Mouse (Mus musculus) midbrain, embryonic 16.5 days (tissue): Measurements from ENCODE around the gene Tapt1. TPM values are rescaled to one million over a fixed set of nuclear protein-coding genes. Genes with fewer than 3 reads are reported as not detected.

ENCODE experiments used
- ATAC-seq: fragments of 200-750 bp; cut with Nextera tagmentation; 2 replicates; pipeline ENCODE4 v1.8.0; 2017; ENCODE audit warnings: moderate TSS enrichment
- H3K27ac ChIP-seq: fragments of 300-500 bp; sonication (generic); 2 replicates; pipeline ENCODE4 v1.5.1; 2014; ENCODE audit warnings: mild to moderate bottlenecking, low read length, mixed read lengths
- H3K27me3 ChIP-seq: fragments of 300-500 bp; sonication (generic); 2 replicates; pipeline ENCODE4 v1.6.1; 2014; ENCODE audit warnings: low read depth, low read length, mixed read lengths; ENCODE audit not compliant: control insufficient read depth, insufficient read depth
- H3K36me3 ChIP-seq: fragments of 300-500 bp; sonication (generic); 2 replicates; pipeline ENCODE4 v1.6.1; 2014; ENCODE audit warnings: mild to moderate bottlenecking, low read length, moderate library complexity, mixed read lengths; ENCODE audit not compliant: control insufficient read depth, insufficient read depth
- H3K4me1 ChIP-seq: fragments of 300-500 bp; sonication (generic); 2 replicates; pipeline ENCODE4 v1.6.1; 2014; ENCODE audit warnings: mild to moderate bottlenecking, low read length, mixed read lengths; ENCODE audit not compliant: control insufficient read depth, insufficient read depth
- H3K4me2 ChIP-seq: fragments of 300-500 bp; sonication (generic); 2 replicates; pipeline ENCODE4 v1.6.1; 2014; ENCODE audit warnings: mild to moderate bottlenecking, low read length, mixed read lengths
- H3K4me3 ChIP-seq: fragments of 300-500 bp; sonication (generic); 2 replicates; pipeline ENCODE4 v1.5.1; 2014; ENCODE audit warnings: low read depth, mild to moderate bottlenecking, low read length, moderate library complexity, mixed read lengths
- H3K9ac ChIP-seq: fragments of 300-500 bp; sonication (generic); 2 replicates; pipeline ENCODE4 v1.6.1; 2014; ENCODE audit warnings: low read depth, low read length, mixed read lengths
- H3K9me3 ChIP-seq: fragments of 300-500 bp; sonication (generic); replicated peaks from 2 replicates; pipeline ENCODE4 v1.6.1; 2014; ENCODE audit warnings: mild to moderate bottlenecking, low read length, mixed read lengths; ENCODE audit not compliant: control insufficient read depth, poor library complexity, severe bottlenecking
- WGBS: fragments of 180-500 bp; shearing (Covaris S2); extraction: QIAGEN DNeasy Blood & Tissue Kit; methylation state at CpG from one replicate; pipeline ENCODE4 v1.1.7; 2014; 5-methylcytosine and 5-hydroxymethylcytosine counted together
- polyA plus RNA-seq: library from polyadenylated mRNA; unstranded; fragments of >200 nt; fragmentation: Nextera tagmentation; extraction: Ambion mirVana; gene quantifications from 2 replicates; pipeline ENCODE4 v1.2.1, GENCODE M21; 2015

Gene Tapt1
- polyA plus RNA-seq, 1 experiment from 2014 or later = 30.8 TPM

DNA sequence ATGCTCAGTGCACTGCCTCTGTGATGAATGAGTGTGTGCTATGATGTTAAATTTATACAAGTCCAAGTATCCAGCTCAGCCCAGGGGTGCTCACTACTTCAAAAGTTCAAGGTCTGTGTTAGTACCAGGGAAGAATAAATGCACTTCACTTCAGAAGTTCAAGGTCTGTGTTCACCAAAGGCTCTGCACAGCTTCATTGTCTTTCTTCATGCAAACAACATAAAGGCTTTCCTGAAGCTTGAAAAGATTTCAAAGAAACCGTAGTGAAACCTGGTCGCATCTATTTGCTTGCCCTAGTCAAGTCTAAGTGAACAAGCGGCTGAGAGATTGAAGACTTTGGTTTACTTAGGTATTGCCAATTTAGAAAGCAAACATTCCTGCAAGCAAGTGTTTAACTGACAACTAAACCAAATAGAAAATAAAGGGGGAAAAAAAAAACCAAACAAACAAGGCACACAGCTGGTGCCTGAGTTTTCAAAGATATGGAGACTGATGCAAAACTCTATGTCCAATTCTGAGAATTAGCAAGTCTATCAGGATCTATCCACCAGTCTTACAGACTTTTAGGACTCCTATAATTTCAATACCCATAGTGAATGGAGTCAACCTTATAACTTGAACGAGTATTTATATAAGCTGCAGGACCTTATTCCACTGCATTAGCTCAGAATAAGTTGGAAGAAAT, 1.4 kb downstream of the Tapt1 start:
- H3K4me3 ChIP-seq = peak overlapping the region; percentile 89
- no peaks in the 10 kb centered on the region for H3K9me3 ChIP-seq
- ATAC-seq = no peak
- H3K4me1 ChIP-seq = peaks cover 25% of the 10 kb centered on the region
- WGBS = 65% methylated on average over 4 of the region's 4 CpGs
- no peaks in the 10 kb centered on the region for H3K36me3 ChIP-seq
- H3K9ac ChIP-seq = peak overlapping the region; percentile 25; the same call in 1 of the 2 replicates
- H3K27me3 ChIP-seq = no peaks in the 10 kb centered on the region
- H3K27ac ChIP-seq = no peak overlapping the region
- peak overlapping the region; percentile 74 for H3K4me2 ChIP-seq

DNA sequence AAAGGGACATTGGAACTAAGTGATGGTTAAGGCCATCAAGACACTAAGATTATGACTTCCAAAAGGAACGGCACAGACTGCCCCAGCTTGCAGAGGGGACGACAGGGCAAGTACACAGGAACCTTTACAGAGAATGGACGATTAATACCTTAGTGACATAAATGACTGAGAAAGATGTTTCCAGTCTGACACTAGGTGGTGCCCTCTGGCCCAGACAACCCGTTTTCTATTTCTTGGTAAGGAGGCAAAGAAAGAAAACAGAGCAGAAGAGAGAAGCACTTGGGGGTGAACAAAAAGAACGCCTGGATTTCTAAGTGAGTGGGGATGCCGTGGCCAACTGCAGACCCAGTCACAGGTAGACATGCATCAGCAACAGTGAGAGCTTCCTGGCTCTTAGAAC, 2.2 kb downstream of the Tapt1 start:
- H3K36me3 ChIP-seq = no peaks in the 10 kb centered on the region
- no peaks in the 10 kb centered on the region for H3K9me3 ChIP-seq
- no peak for ATAC-seq
- WGBS = 24% methylated on average over 6 of the region's 6 CpGs
- peak overlapping the region; percentile 74 for H3K4me2 ChIP-seq
- no peaks in the 10 kb centered on the region for H3K27me3 ChIP-seq
- no peak overlapping the region for H3K4me3 ChIP-seq
- H3K27ac ChIP-seq = no peak overlapping the region
- H3K9ac ChIP-seq = no peak overlapping the region
- peaks cover 25% of the 10 kb centered on the region for H3K4me1 ChIP-seq

DNA sequence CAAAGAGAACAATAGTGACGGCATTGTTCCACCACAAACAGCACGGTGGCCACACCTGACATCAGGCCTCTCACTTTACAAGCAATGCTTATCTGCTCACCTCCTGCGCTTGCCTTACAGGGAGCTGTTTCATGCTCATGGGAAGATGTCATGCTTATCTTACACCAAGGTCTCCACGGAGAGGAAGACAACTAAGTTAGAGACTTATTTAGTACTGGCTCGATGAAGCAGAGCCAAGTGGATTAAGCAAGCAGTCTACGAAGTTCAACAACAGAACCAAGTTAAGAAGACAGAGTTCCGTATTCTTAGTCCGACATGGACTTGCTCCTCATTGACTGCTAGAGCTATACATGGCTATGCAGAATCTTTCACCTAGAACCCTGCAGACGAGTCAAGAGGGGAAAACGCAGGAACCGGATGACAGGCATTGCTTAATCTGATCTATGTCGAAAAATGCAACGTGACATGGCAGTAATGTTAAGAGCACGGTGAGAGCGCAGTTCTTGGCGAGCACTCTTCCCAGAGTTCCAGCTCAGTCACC, 3.0 kb downstream of the Tapt1 start:
- no peaks in the 10 kb centered on the region for H3K36me3 ChIP-seq
- H3K9ac ChIP-seq = no peak overlapping the region
- 85% methylated on average over 16 of the region's 16 CpGs for WGBS
- H3K27me3 ChIP-seq = no peaks in the 10 kb centered on the region
- H3K9me3 ChIP-seq = no peaks in the 10 kb centered on the region
- no peak overlapping the region for H3K27ac ChIP-seq
- peaks cover 25% of the 10 kb centered on the region for H3K4me1 ChIP-seq
- H3K4me2 ChIP-seq = no peak overlapping the region
- no peak overlapping the region for H3K4me3 ChIP-seq
- ATAC-seq = no peak

DNA sequence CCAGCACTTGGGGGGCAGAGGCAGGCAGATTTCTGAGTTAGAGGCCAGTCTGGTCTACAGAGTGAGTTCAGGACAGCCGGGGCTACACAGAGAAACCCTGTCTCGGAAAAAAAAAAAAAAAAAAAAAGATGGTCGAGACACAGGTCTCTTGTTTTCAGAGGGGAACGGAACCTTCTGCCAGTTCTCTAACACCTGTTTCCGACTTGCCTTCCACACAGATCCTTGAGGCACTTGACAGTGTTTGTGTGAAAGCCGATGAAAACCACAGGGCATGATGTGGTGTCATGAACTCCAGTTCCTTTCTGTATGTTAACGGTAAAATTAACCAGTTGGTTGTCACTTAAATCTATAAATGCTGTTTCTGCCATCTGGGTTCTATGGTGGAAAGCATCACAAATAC, 6.0 kb downstream of the Tapt1 start:
- Histone ChIP-seq H3K27me3 (no peaks in the 10 kb centered on the region), H3K36me3 (0 out of 2 replicates have a peak, but pooled peaks cover 2% of the 10 kb centered on the region), H3K9ac (no peak overlapping the region), H3K9me3 (no peaks in the 10 kb centered on the region), H3K4me2 (no peak overlapping the region), H3K4me3 (no peak overlapping the region), H3K4me1 (peaks cover 17% of the 10 kb centered on the region), H3K27ac (no peak overlapping the region)
- WGBS = 89% methylated on average over 6 of the region's 7 CpGs
- ATAC-seq = no peak

DNA sequence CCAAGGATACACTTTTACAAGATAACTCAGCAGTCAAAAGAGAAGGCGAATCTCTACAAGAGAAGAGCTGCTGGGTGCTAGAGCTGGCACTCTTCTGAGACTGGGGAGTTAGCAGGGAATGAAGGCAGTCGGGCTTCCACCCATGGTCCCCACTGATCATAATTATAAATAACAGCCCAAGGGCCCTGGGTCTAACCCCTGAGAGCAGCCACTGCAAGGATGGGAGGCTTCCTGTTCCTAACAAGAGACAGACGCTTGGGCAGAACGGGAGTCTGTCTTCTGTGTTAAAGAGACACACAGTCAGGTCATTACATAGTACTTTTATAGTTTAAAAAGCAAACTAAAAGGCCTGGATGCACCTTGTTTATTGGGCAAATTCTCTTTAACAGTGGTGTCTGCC, 6.6 kb downstream of the Tapt1 start:
- Histone ChIP-seq H3K9me3 (no peaks in the 10 kb centered on the region), H3K27ac (no peak overlapping the region), H3K9ac (no peak overlapping the region), H3K36me3 (0 out of 2 replicates have a peak, but pooled peaks cover 2% of the 10 kb centered on the region), H3K27me3 (no peaks in the 10 kb centered on the region), H3K4me1 (peaks cover 12% of the 10 kb centered on the region), H3K4me2 (no peak overlapping the region), H3K4me3 (no peak overlapping the region)
- no peak for ATAC-seq
- 81% methylated on average over 4 of the region's 4 CpGs for WGBS

DNA sequence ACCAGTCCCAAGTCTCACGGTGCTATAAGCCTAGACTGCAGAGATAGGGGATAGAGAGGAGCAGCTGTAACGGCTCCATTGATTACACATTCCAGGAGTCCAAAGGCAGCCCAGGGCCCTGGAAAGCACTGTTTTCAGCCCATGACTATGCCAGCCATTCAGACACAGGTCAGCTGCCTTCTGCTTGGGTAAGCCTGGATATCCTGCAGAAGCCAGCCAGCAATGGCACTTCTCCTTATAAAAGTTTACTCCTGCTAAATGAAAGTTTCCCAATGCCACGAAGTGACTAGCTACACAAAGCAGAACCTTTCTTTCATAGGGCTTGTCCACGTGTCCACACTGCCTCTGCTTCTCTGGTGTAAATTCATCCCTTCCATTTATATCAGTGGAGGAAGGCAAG, 7.9 kb downstream of the Tapt1 start:
- H3K27ac ChIP-seq = no peak overlapping the region
- H3K4me2 ChIP-seq = no peak overlapping the region
- no peak overlapping the region for H3K4me3 ChIP-seq
- 0 out of 2 replicates have a peak, but pooled peaks cover 2% of the 10 kb centered on the region for H3K36me3 ChIP-seq
- no peaks in the 10 kb centered on the region for H3K27me3 ChIP-seq
- H3K9me3 ChIP-seq = no peaks in the 10 kb centered on the region
- WGBS = 77% methylated on average over 4 of the region's 4 CpGs
- H3K9ac ChIP-seq = no peak overlapping the region
- peaks cover 3% of the 10 kb centered on the region; the same call in 1 of the 2 replicates for H3K4me1 ChIP-seq
- no peak for ATAC-seq

DNA sequence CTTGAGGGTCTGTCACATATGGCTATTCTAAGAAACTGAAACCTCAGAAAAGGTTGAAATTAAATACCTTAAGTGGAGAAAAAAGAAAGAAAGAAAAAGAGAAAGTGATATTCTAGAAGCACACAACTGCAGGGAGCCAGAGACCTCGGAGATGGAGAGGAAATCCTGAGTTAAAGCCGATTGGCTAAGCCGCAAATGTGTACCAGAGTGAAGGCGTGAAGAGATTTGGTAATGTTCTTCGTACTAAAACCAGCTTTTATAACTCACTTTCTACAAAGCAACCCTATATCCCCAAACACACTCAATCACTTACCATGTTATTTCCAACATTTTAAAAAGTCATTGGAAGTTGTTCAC, 8.8 kb downstream of the Tapt1 start:
- Histone ChIP-seq H3K9ac (no peak overlapping the region), H3K36me3 (0 out of 2 replicates have a peak, but pooled peaks cover 2% of the 10 kb centered on the region), H3K9me3 (no peaks in the 10 kb centered on the region), H3K27ac (no peak overlapping the region), H3K4me3 (no peak overlapping the region), H3K27me3 (no peaks in the 10 kb centered on the region), H3K4me1 (peaks cover under 1% of the 10 kb centered on the region; the same call in 1 of the 2 replicates), H3K4me2 (no peak overlapping the region)
- no peak for ATAC-seq
- 78% methylated on average over 5 of the region's 5 CpGs for WGBS

DNA sequence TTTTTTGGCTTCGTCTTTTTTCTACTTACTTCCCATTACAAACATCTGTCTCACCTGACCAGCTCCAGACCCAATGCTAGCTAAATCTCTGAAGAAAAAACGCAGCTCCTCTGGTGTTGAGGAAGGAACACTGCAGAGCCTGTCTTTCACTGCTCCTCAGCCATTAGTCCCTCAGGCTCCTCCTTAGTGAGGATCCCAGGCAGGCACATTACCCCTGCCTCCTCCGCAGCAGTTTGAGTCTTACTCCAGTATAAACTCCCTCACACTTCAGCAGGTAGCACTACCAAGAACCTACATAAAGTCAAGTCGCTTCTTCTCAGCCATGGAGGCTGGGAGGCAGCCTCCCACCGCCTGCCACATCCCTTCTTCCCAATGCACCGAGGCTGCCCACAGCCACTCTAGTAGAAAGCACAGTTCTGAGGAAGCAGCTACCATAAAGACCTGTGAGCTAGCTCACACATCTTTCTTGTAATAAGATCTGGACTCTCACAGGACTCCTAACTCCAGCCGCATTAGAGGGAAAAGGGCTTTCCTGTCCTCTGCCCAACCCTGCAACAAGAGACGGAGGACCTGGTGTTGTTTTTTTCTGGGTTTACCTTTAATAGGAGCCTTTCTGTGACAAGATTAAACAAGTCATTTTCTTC, 9.3 kb downstream of the Tapt1 start:
- Histone ChIP-seq H3K27me3 (no peaks in the 10 kb centered on the region), H3K4me1 (no peaks in the 10 kb centered on the region), H3K9me3 (no peaks in the 10 kb centered on the region), H3K36me3 (0 out of 2 replicates have a peak, but pooled peaks cover 2% of the 10 kb centered on the region), H3K27ac (no peak overlapping the region), H3K4me3 (no peak overlapping the region), H3K4me2 (no peak overlapping the region), H3K9ac (no peak overlapping the region)
- 85% methylated on average over 8 of the region's 8 CpGs for WGBS
- ATAC-seq = no peak

DNA sequence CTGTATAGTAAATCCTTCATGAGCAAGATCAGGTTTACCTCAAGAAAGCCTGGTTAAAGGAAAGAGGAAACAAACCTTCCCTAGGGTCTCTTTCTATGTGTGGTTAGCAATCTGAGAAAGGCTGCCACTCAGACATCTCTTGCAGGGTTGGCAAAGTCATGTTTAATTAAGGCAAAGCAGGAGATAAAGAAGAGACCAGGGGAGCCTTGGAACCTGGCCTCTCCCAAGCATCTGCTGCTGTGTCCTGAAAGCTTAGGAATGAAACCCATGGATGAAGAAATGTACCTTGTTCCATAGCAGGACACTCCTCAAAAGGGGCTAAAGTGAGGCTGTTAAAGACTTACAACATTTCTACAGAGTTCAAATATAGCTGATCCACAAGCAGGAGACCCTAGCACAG, 11.3 kb downstream of the Tapt1 start:
- Histone ChIP-seq H3K4me2 (no peak overlapping the region), H3K9ac (no peak overlapping the region), H3K27me3 (no peaks in the 10 kb centered on the region), H3K36me3 (peaks cover 2% of the 10 kb centered on the region; the same call in 1 of the 2 replicates), H3K27ac (no peak overlapping the region), H3K4me3 (no peak overlapping the region), H3K4me1 (no peaks in the 10 kb centered on the region), H3K9me3 (no peaks in the 10 kb centered on the region)
- ATAC-seq = no peak
